Mouse (Mus musculus) limb, embryonic 15.5 days (tissue): ENCODE measurements around the gene Vav3. TPM values are rescaled to one million over a fixed set of nuclear protein-coding genes. Genes with fewer than 3 reads are reported as not detected.

ENCODE experiments used
- ATAC-seq: fragments of 200-750 bp; cut with Nextera tagmentation; 2 replicates; pipeline ENCODE4 v1.8.0; 2017; ENCODE audit warnings: low read depth, moderate TSS enrichment; ENCODE audit not compliant: insufficient number of reproducible peaks, low FRiP score, low TSS enrichment
- H3K27ac ChIP-seq: fragments of 300-500 bp; sonication (generic); 2 replicates; pipeline ENCODE4 v1.5.1; 2015; ENCODE audit warnings: moderate library complexity, mild to moderate bottlenecking, inconsistent platforms
- H3K27me3 ChIP-seq: fragments of 300-500 bp; sonication (generic); 2 replicates; pipeline ENCODE4 v1.6.1; 2015; ENCODE audit warnings: inconsistent platforms
- H3K36me3 ChIP-seq: fragments of 300-500 bp; sonication (generic); 2 replicates; pipeline ENCODE4 v1.6.1; 2015; ENCODE audit warnings: inconsistent platforms
- H3K4me1 ChIP-seq: fragments of 300-500 bp; sonication (generic); 2 replicates; pipeline ENCODE4 v1.6.1; 2015; ENCODE audit warnings: inconsistent platforms
- H3K4me2 ChIP-seq: fragments of 300-500 bp; sonication (generic); 2 replicates; pipeline ENCODE4 v1.6.1; 2015; ENCODE audit warnings: mild to moderate bottlenecking, inconsistent platforms
- H3K4me3 ChIP-seq: fragments of 300-500 bp; sonication (generic); 2 replicates; pipeline ENCODE4 v1.5.1; 2015; ENCODE audit warnings: mild to moderate bottlenecking, inconsistent platforms
- H3K9ac ChIP-seq: fragments of 300-500 bp; sonication (generic); 2 replicates; pipeline ENCODE4 v1.6.1; 2015; ENCODE audit warnings: inconsistent platforms
- H3K9me3 ChIP-seq: fragments of 300-500 bp; sonication (generic); 2 replicates; pipeline ENCODE4 v1.6.1; 2016; ENCODE audit warnings: inconsistent platforms
- WGBS: fragments of 180-500 bp; shearing (Covaris S2); methylation state at CpG from one replicate; pipeline ENCODE4 v1.1.7; 2015; 5-methylcytosine and 5-hydroxymethylcytosine counted together
- polyA plus RNA-seq: library from polyadenylated mRNA; unstranded; fragments of >200 nt; fragmentation: Nextera tagmentation; extraction: Ambion mirVana; gene quantifications from 2 replicates; pipeline ENCODE4 v1.2.1, GENCODE M21; 2015

Gene Vav3
- polyA plus RNA-seq, 1 experiment from 2014 or later, result 31.3 TPM

GRCm38 (mm10) chr3:109323447-109324300, 16.8 kb upstream of the Vav3 start:
- H3K9me3 ChIP-seq, result no peaks in the 10 kb centered on the region
- no peaks in the 10 kb centered on the region for H3K36me3 ChIP-seq
- WGBS, result 58% methylated on average over 6 of the region's 7 CpGs
- H3K27ac ChIP-seq, result no peak overlapping the region
- no peak for ATAC-seq
- H3K4me3 ChIP-seq, result no peak overlapping the region
- no peak overlapping the region for H3K9ac ChIP-seq
- no peaks in the 10 kb centered on the region for H3K27me3 ChIP-seq
- H3K4me2 ChIP-seq, result no peak overlapping the region
- no peaks in the 10 kb centered on the region for H3K4me1 ChIP-seq

GRCm38 (mm10) chr3:109327128-109327527, 13.3 kb upstream of the Vav3 start:
- no peaks in the 10 kb centered on the region for H3K36me3 ChIP-seq
- ATAC-seq, result no peak
- no peaks in the 10 kb centered on the region for H3K27me3 ChIP-seq
- no peak overlapping the region for H3K4me2 ChIP-seq
- no peaks in the 10 kb centered on the region for H3K4me1 ChIP-seq
- WGBS, result 66% methylated on average over 3 of the region's 3 CpGs
- H3K9ac ChIP-seq, result no peak overlapping the region
- no peak overlapping the region for H3K27ac ChIP-seq
- H3K4me3 ChIP-seq, result no peak overlapping the region
- no peaks in the 10 kb centered on the region for H3K9me3 ChIP-seq

DNA sequence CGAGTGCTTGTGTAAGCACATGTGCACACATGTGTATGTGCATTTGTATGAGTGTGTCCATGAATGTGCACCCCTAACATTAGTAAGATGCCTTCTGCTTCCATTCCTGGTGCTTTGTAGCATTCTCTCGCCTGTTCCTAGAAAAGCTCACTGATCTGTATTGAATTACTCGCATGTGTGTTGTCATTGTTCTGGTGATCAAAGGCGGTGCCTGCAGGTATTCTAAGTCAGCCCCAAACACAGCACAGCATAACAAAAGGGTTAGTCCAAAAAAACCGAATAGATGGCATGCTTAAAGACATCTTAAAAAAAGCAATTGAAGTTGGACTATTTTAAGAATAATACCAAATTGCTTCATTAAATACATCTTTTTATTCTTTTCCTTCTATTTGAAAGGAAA, 7.7 kb upstream of the Vav3 start:
- no peak overlapping the region for H3K4me3 ChIP-seq
- ATAC-seq, result no peak
- H3K9ac ChIP-seq, result no peak overlapping the region
- no peak overlapping the region for H3K4me2 ChIP-seq
- no peaks in the 10 kb centered on the region for H3K4me1 ChIP-seq
- H3K27ac ChIP-seq, result no peak overlapping the region
- H3K36me3 ChIP-seq, result no peaks in the 10 kb centered on the region
- no peaks in the 10 kb centered on the region for H3K9me3 ChIP-seq
- WGBS, result 50% methylated on average over 5 of the region's 5 CpGs
- H3K27me3 ChIP-seq, result no peaks in the 10 kb centered on the region

- H3K4me3 ChIP-seq, result no peak overlapping the region
- H3K4me1 ChIP-seq, result peaks cover 5% of the 10 kb centered on the region; the same call in 1 of the 2 replicates
- no peaks in the 10 kb centered on the region for H3K9me3 ChIP-seq
- H3K36me3 ChIP-seq, result no peaks in the 10 kb centered on the region
- WGBS, result 70% methylated on average over 1 of the region's 1 CpGs
- no peak overlapping the region for H3K9ac ChIP-seq
- no peak overlapping the region for H3K4me2 ChIP-seq
- ATAC-seq, result no peak
- no peak overlapping the region for H3K27ac ChIP-seq
- H3K27me3 ChIP-seq, result no peaks in the 10 kb centered on the region
Measured at GRCm38 (mm10) chr3:109335470-109335869, 5.0 kb upstream of the Vav3 start.

GRCm38 (mm10) chr3:109339290-109339689, 1.2 kb upstream of the Vav3 start:
- ATAC-seq, result no peak
- no peak overlapping the region for H3K4me2 ChIP-seq
- 62% methylated on average over 9 of the region's 9 CpGs for WGBS

GRCm38 (mm10) chr3:109339941-109340273, 546 bp upstream of the Vav3 start:
- H3K27me3 ChIP-seq, result 0 out of 2 replicates have a peak, but pooled peaks cover 4% of the 10 kb centered on the region
- ATAC-seq, result no peak
- H3K4me2 ChIP-seq, result peak overlapping the region; percentile 91
- WGBS, result under 1% methylated on average over 9 of the region's 9 CpGs
- H3K9ac ChIP-seq, result peak overlapping the region; percentile 60; the same call in 1 of the 2 replicates
- peaks cover 16% of the 10 kb centered on the region for H3K4me1 ChIP-seq
- no peaks in the 10 kb centered on the region for H3K9me3 ChIP-seq
- peak overlapping the region; percentile 70 for H3K4me3 ChIP-seq
- no peaks in the 10 kb centered on the region for H3K36me3 ChIP-seq
- H3K27ac ChIP-seq, result peak overlapping the region; percentile 85

More at GRCm38 (mm10) chr3:109339290-109339689, 1.2 kb upstream of the Vav3 start:
- 0 out of 2 replicates have a peak, but pooled peaks cover 4% of the 10 kb centered on the region for H3K27me3 ChIP-seq
- no peaks in the 10 kb centered on the region for H3K36me3 ChIP-seq
- no peak overlapping the region for H3K4me3 ChIP-seq
- H3K4me1 ChIP-seq, result peaks cover 16% of the 10 kb centered on the region
- no peak overlapping the region for H3K9ac ChIP-seq
- no peak overlapping the region for H3K27ac ChIP-seq
- no peaks in the 10 kb centered on the region for H3K9me3 ChIP-seq

DNA sequence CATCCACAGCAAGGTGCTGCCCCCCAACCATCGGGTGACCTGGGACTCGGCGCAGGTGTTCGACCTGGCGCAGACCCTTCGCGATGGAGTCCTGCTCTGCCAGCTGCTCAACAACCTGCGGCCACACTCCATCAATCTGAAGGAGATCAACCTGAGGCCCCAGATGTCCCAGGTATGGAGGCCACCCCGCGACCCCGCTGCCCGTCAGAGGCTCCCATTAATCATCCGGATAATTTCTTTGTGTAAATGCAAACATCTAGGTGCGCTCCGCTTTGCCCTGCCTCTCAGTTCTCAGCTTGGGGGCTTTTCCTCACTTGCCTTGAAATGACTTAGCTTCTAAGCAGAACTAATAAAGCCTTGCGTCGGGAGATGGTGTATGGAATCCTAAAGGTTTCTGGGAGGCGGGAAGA, 623 bp downstream of the Vav3 start:
- no peaks in the 10 kb centered on the region for H3K9me3 ChIP-seq
- H3K27me3 ChIP-seq, result 0 out of 2 replicates have a peak, but pooled peaks cover 4% of the 10 kb centered on the region
- H3K27ac ChIP-seq, result peak overlapping the region; percentile 85
- H3K4me1 ChIP-seq, result peaks cover 16% of the 10 kb centered on the region
- H3K4me3 ChIP-seq, result peak overlapping the region; percentile 70
- peak overlapping the region; percentile 60 for H3K9ac ChIP-seq
- ATAC-seq, result no peak
- peak overlapping the region; percentile 91 for H3K4me2 ChIP-seq
- WGBS, result under 1% methylated on average over 18 of the region's 18 CpGs
- no peaks in the 10 kb centered on the region for H3K36me3 ChIP-seq

GRCm38 (mm10) chr3:109341631-109342030, 1.2 kb downstream of the Vav3 start:
- no peaks in the 10 kb centered on the region for H3K9me3 ChIP-seq
- H3K27ac ChIP-seq, result no peak overlapping the region
- ATAC-seq, result no peak
- WGBS, result under 1% methylated on average over 8 of the region's 8 CpGs
- H3K9ac ChIP-seq, result no peak overlapping the region
- 0 out of 2 replicates have a peak, but pooled peaks cover 4% of the 10 kb centered on the region for H3K27me3 ChIP-seq
- no peaks in the 10 kb centered on the region for H3K36me3 ChIP-seq
- peak overlapping the region; percentile 70 for H3K4me3 ChIP-seq
- H3K4me1 ChIP-seq, result peaks cover 16% of the 10 kb centered on the region
- peak overlapping the region; percentile 91 for H3K4me2 ChIP-seq

GRCm38 (mm10) chr3:109351956-109352684, 11.7 kb downstream of the Vav3 start:
- Histone ChIP-seq H3K4me2 (no peak overlapping the region), H3K9me3 (no peaks in the 10 kb centered on the region), H3K4me1 (no peaks in the 10 kb centered on the region), H3K27ac (no peak overlapping the region), H3K27me3 (no peaks in the 10 kb centered on the region), H3K9ac (no peak overlapping the region), H3K4me3 (no peak overlapping the region), H3K36me3 (no peaks in the 10 kb centered on the region)
- WGBS, result 81% methylated on average over 4 of the region's 4 CpGs
- no peak for ATAC-seq

DNA sequence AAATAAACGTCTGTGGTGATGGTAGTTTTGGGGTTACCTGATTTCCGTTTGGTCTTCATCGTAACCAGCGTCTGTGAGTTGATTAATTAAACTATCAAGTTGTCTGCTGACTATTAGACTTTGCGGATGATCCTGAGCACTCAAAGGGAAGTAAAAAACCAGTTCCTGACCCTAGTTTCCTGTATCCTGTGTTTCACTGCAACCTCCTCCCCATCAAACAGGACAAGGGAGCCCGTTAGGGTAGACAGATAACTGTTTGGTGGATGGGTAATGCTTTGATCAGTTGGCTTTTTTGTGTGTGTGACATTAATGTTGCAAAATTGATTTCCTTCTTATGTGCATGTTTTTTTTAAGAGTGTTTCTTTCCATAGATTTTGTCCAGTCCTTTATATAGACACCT, 12.2 kb downstream of the Vav3 start:
- no peaks in the 10 kb centered on the region for H3K36me3 ChIP-seq
- H3K4me3 ChIP-seq, result no peak overlapping the region
- no peak for ATAC-seq
- no peaks in the 10 kb centered on the region for H3K9me3 ChIP-seq
- no peak overlapping the region for H3K4me2 ChIP-seq
- H3K9ac ChIP-seq, result no peak overlapping the region
- no peak overlapping the region for H3K27ac ChIP-seq
- 78% methylated on average over 6 of the region's 6 CpGs for WGBS
- H3K4me1 ChIP-seq, result no peaks in the 10 kb centered on the region
- H3K27me3 ChIP-seq, result no peaks in the 10 kb centered on the region

- H3K36me3 ChIP-seq, result no peaks in the 10 kb centered on the region
- WGBS, result 82% methylated on average over 5 of the region's 5 CpGs
- no peaks in the 10 kb centered on the region for H3K27me3 ChIP-seq
- no peaks in the 10 kb centered on the region for H3K9me3 ChIP-seq
- H3K4me2 ChIP-seq, result no peak overlapping the region
- H3K27ac ChIP-seq, result no peak overlapping the region
- H3K9ac ChIP-seq, result no peak overlapping the region
- no peak for ATAC-seq
- no peaks in the 10 kb centered on the region for H3K4me1 ChIP-seq
- no peak overlapping the region for H3K4me3 ChIP-seq
Measured at GRCm38 (mm10) chr3:109353814-109354213, 13.4 kb downstream of the Vav3 start.

- no peak for ATAC-seq
Measured at GRCm38 (mm10) chr3:109355158-109355557, 14.7 kb downstream of the Vav3 start.

More at GRCm38 (mm10) chr3:109355158-109355557, 14.7 kb downstream of the Vav3 start:
- no peaks in the 10 kb centered on the region for H3K27me3 ChIP-seq
- no peak overlapping the region for H3K27ac ChIP-seq
- H3K4me1 ChIP-seq, result no peaks in the 10 kb centered on the region
- no peak overlapping the region for H3K4me3 ChIP-seq
- H3K36me3 ChIP-seq, result no peaks in the 10 kb centered on the region
- no peak overlapping the region for H3K9ac ChIP-seq
- 59% methylated on average over 5 of the region's 5 CpGs for WGBS
- no peaks in the 10 kb centered on the region for H3K9me3 ChIP-seq
- no peak overlapping the region for H3K4me2 ChIP-seq
